Mouse (Mus musculus): ENCODE data around the gene Prss40. TPM values are rescaled to one million over a fixed set of nuclear protein-coding genes. Genes with fewer than 3 reads are reported as not detected.
"Not testable (repeated sequence)": the region's sequence is repeated elsewhere in the genome, so short reads cannot be mapped to it uniquely, and the experiment has no call there.

Prss40 gene
- polyA plus RNA-seq, 1 experiment from 2014 or later: not detected

GRCm38 (mm10) chr1:34534574-34534973, 26.2 kb downstream of the Prss40 start:
- H3K27ac ChIP-seq (ENCODE audit: poor library complexity, severe bottlenecking); H3K9ac ChIP-seq: not testable (repeated sequence)
- WGBS: 28% methylated on average over 3 of the region's 3 CpGs

GRCm38 (mm10) chr1:34523647-34524046, 37.1 kb downstream of the Prss40 start:
- Histone ChIP-seq H3K27me3 (replicated peaks) (no peaks in the 10 kb centered on the region), H3K4me2 (no peak overlapping the region), H3K27ac (ENCODE audit: poor library complexity, severe bottlenecking) (no peak overlapping the region), H3K4me1 (replicated peaks) (peaks cover 24% of the 10 kb centered on the region), H3K4me3 (no peak overlapping the region), H3K9me3 (replicated peaks) (no peaks in the 10 kb centered on the region), H3K36me3 (no peaks in the 10 kb centered on the region), H3K9ac (no peak overlapping the region)
- ATAC-seq (ENCODE audit: insufficient number of reproducible peaks, low FRiP score): no peak
- WGBS: 79% methylated on average over 3 of the region's 3 CpGs

More at GRCm38 (mm10) chr1:34534574-34534973, 26.2 kb downstream of the Prss40 start:
- H3K4me3 ChIP-seq; ATAC-seq (ENCODE audit: insufficient number of reproducible peaks, low FRiP score); H3K36me3 ChIP-seq; H3K4me2 ChIP-seq; H3K9me3 ChIP-seq (replicated peaks): not testable (repeated sequence)
- peaks cover 16% of the 10 kb centered on the region; the same call in 1 of the 2 replicates for H3K4me1 ChIP-seq (replicated peaks)
- H3K27me3 ChIP-seq (replicated peaks): peaks cover 25% of the 10 kb centered on the region

- WGBS: 29% methylated on average over 3 of the region's 3 CpGs
Measured at GRCm38 (mm10) chr1:34522850-34523244, 37.9 kb downstream of the Prss40 start.

GRCm38 (mm10) chr1:34522205-34522849, 38.4 kb downstream of the Prss40 start:
- H3K27ac ChIP-seq (ENCODE audit: poor library complexity, severe bottlenecking): 0 out of 2 replicates have a peak overlapping the region, but pooled peaks have one; percentile 43
- no peak for ATAC-seq (ENCODE audit: insufficient number of reproducible peaks, low FRiP score)
- peaks cover 24% of the 10 kb centered on the region for H3K4me1 ChIP-seq (replicated peaks)
- no peak overlapping the region for H3K9ac ChIP-seq
- H3K9me3 ChIP-seq (replicated peaks): no peaks in the 10 kb centered on the region
- 24% methylated on average over 6 of the region's 6 CpGs for WGBS
- H3K36me3 ChIP-seq: no peaks in the 10 kb centered on the region
- H3K4me3 ChIP-seq: no peak overlapping the region
- no peaks in the 10 kb centered on the region for H3K27me3 ChIP-seq (replicated peaks)
- no peak overlapping the region; the same call in 1 of the 2 replicates for H3K4me2 ChIP-seq

More at GRCm38 (mm10) chr1:34522850-34523244, 37.9 kb downstream of the Prss40 start:
- Histone ChIP-seq H3K9me3 (replicated peaks) (no peaks in the 10 kb centered on the region), H3K4me3 (no peak overlapping the region), H3K4me2 (no peak overlapping the region; the same call in 1 of the 2 replicates), H3K9ac (no peak overlapping the region), H3K4me1 (replicated peaks) (peaks cover 24% of the 10 kb centered on the region), H3K36me3 (no peaks in the 10 kb centered on the region), H3K27me3 (replicated peaks) (no peaks in the 10 kb centered on the region), H3K27ac (ENCODE audit: poor library complexity, severe bottlenecking) (peak overlapping the region; percentile 28; the same call in 1 of the 2 replicates)
- no peak for ATAC-seq (ENCODE audit: insufficient number of reproducible peaks, low FRiP score)

GRCm38 (mm10) chr1:34518259-34518658, 42.5 kb downstream of the Prss40 start:
- no peaks in the 10 kb centered on the region for H3K36me3 ChIP-seq
- no peak overlapping the region for H3K9ac ChIP-seq
- ATAC-seq (ENCODE audit: insufficient number of reproducible peaks, low FRiP score): no peak
- no peak overlapping the region for H3K4me2 ChIP-seq
- no peak overlapping the region for H3K27ac ChIP-seq (ENCODE audit: poor library complexity, severe bottlenecking)
- no peaks in the 10 kb centered on the region for H3K27me3 ChIP-seq (replicated peaks)
- no peak overlapping the region for H3K4me3 ChIP-seq
- no peaks in the 10 kb centered on the region for H3K9me3 ChIP-seq (replicated peaks)
- 60% methylated on average over 1 of the region's 1 CpGs for WGBS
- peaks cover 24% of the 10 kb centered on the region for H3K4me1 ChIP-seq (replicated peaks)

GRCm38 (mm10) chr1:34517797-34518196, 42.9 kb downstream of the Prss40 start:
- 41% methylated on average over 1 of the region's 1 CpGs for WGBS
- H3K9me3 ChIP-seq (replicated peaks); ATAC-seq (ENCODE audit: insufficient number of reproducible peaks, low FRiP score); H3K4me3 ChIP-seq; H3K4me2 ChIP-seq; H3K9ac ChIP-seq; H3K36me3 ChIP-seq; H3K27me3 ChIP-seq (replicated peaks); H3K27ac ChIP-seq (ENCODE audit: poor library complexity, severe bottlenecking): not testable (repeated sequence)
- H3K4me1 ChIP-seq (replicated peaks): peaks cover 19% of the 10 kb centered on the region

- H3K4me1 ChIP-seq (replicated peaks): peaks cover 14% of the 10 kb centered on the region
- not testable (repeated sequence) for H3K9ac ChIP-seq; H3K27me3 ChIP-seq (replicated peaks); H3K4me3 ChIP-seq; ATAC-seq (ENCODE audit: insufficient number of reproducible peaks, low FRiP score); H3K36me3 ChIP-seq; H3K9me3 ChIP-seq (replicated peaks); H3K27ac ChIP-seq (ENCODE audit: poor library complexity, severe bottlenecking); H3K4me2 ChIP-seq
- 30% methylated on average over 6 of the region's 6 CpGs for WGBS
Measured at GRCm38 (mm10) chr1:34517297-34517696, 43.4 kb downstream of the Prss40 start.

- no peak overlapping the region for H3K4me3 ChIP-seq
- H3K27me3 ChIP-seq (replicated peaks): no peaks in the 10 kb centered on the region
- 17% methylated on average over 5 of the region's 5 CpGs for WGBS
- no peak overlapping the region for H3K9ac ChIP-seq
- no peaks in the 10 kb centered on the region for H3K36me3 ChIP-seq
- no peak for ATAC-seq (ENCODE audit: insufficient number of reproducible peaks, low FRiP score)
- H3K4me2 ChIP-seq: 0 out of 2 replicates have a peak overlapping the region, but pooled peaks have one; percentile 8
- H3K9me3 ChIP-seq (replicated peaks): no peaks in the 10 kb centered on the region
- peaks cover 10% of the 10 kb centered on the region for H3K4me1 ChIP-seq (replicated peaks)
- no peak overlapping the region for H3K27ac ChIP-seq (ENCODE audit: poor library complexity, severe bottlenecking)
Measured at GRCm38 (mm10) chr1:34516595-34516994, 44.1 kb downstream of the Prss40 start.

- no peak for ATAC-seq (ENCODE audit: insufficient number of reproducible peaks, low FRiP score)
- no peaks in the 10 kb centered on the region for H3K27me3 ChIP-seq (replicated peaks)
- H3K9me3 ChIP-seq (replicated peaks): peaks cover 1% of the 10 kb centered on the region; the same call in 1 of the 2 replicates
- no peak overlapping the region for H3K27ac ChIP-seq (ENCODE audit: poor library complexity, severe bottlenecking)
- H3K36me3 ChIP-seq: no peaks in the 10 kb centered on the region
- H3K4me2 ChIP-seq: no peak overlapping the region
- peaks cover 11% of the 10 kb centered on the region for H3K4me1 ChIP-seq (replicated peaks)
- no peak overlapping the region for H3K4me3 ChIP-seq
- WGBS: 75% methylated on average over 4 of the region's 4 CpGs
- H3K9ac ChIP-seq: no peak overlapping the region
Measured at GRCm38 (mm10) chr1:34513068-34513467, 47.7 kb downstream of the Prss40 start.

GRCm38 (mm10) chr1:34511027-34511426, 49.7 kb downstream of the Prss40 start:
- peak overlapping the region; percentile 61 for H3K4me2 ChIP-seq
- 4% methylated on average over 3 of the region's 3 CpGs for WGBS
- 0 out of 2 replicates have a peak, but pooled peaks have one; percentile 6 for ATAC-seq (ENCODE audit: insufficient number of reproducible peaks, low FRiP score)
- peaks cover 11% of the 10 kb centered on the region for H3K4me1 ChIP-seq (replicated peaks)
- no peak overlapping the region for H3K27ac ChIP-seq (ENCODE audit: poor library complexity, severe bottlenecking)
- H3K9ac ChIP-seq: no peak overlapping the region
- peaks cover 7% of the 10 kb centered on the region; the same call in 1 of the 2 replicates for H3K9me3 ChIP-seq (replicated peaks)
- H3K4me3 ChIP-seq: 0 out of 2 replicates have a peak overlapping the region, but pooled peaks have one; percentile 24
- no peaks in the 10 kb centered on the region for H3K36me3 ChIP-seq
- no peaks in the 10 kb centered on the region for H3K27me3 ChIP-seq (replicated peaks)

- WGBS: 3% methylated on average over 7 of the region's 7 CpGs
- H3K4me2 ChIP-seq: peak overlapping the region; percentile 61
Measured at GRCm38 (mm10) chr1:34510575-34510981, 50.2 kb downstream of the Prss40 start.

More at GRCm38 (mm10) chr1:34510575-34510981, 50.2 kb downstream of the Prss40 start:
- Histone ChIP-seq H3K4me1 (replicated peaks) (peaks cover 11% of the 10 kb centered on the region), H3K9me3 (replicated peaks) (peaks cover 7% of the 10 kb centered on the region; the same call in 1 of the 2 replicates), H3K4me3 (peak overlapping the region; percentile 24), H3K9ac (0 out of 2 replicates have a peak overlapping the region, but pooled peaks have one; percentile 22), H3K27ac (ENCODE audit: poor library complexity, severe bottlenecking) (no peak overlapping the region), H3K27me3 (replicated peaks) (no peaks in the 10 kb centered on the region), H3K36me3 (no peaks in the 10 kb centered on the region)
- no peak for ATAC-seq (ENCODE audit: insufficient number of reproducible peaks, low FRiP score)

Measured in heart, embryonic 12.5 days (tissue).